Mouse (Mus musculus): ENCODE data around the gene 1700080E11Rik. TPM values are rescaled to one million over a fixed set of nuclear protein-coding genes. Genes with fewer than 3 reads are reported as not detected.

Gene 1700080E11Rik
- polyA plus RNA-seq, 1 experiment from 2014 or later: not detected

Other genes with a start within 250 kb of the 1700080E11Rik start
- 108 and 117 TPM in 2 replicates for gene Mrpl3, start 91.9 kb downstream of the 1700080E11Rik start, polyA plus RNA-seq (2016; fragmentation: Nextera tagmentation; extraction: Ambion mirVana)
- 14.8 and 18.2 TPM in 2 replicates for gene Nudt16, start 13.3 kb downstream of the 1700080E11Rik start, polyA plus RNA-seq (2016; fragmentation: Nextera tagmentation; extraction: Ambion mirVana)